Mouse (Mus musculus): ENCODE data around the gene 4933406M09Rik. TPM values are rescaled to one million over a fixed set of nuclear protein-coding genes. Genes with fewer than 3 reads are reported as not detected.

4933406M09Rik gene
- polyA plus RNA-seq (2012; rRNA removed) = 0.06 TPM in 1 of 2 replicates, not detected in the other

DNA sequence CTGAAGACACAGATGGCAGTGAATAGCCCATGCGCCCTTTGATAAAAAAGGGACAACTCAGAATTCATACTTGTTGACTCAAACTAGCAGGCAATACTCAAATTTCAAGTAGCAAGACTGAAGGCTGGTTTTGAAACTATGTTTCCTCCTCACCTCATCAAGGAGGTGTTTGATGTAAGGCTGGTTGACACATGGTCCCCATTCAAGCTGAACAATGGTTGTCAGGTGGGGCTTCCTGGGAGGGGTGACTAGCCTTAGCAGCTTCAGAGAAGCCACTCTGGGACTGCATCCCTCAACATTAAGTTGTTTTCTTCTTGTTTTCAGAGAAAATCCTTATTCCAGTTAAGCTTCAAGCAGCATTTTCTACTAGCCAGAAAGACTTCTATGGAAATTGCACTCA is at the start of gene 4933406M09Rik:
TSS of gene 4933406M09Rik (plus strand) at position 275 of the 400 bp plus-strand sequence.
- no peak for DNase-seq
- H3K27me3 ChIP-seq (replicated peaks; ENCODE audit: control insufficient read depth, insufficient read depth, low read length) = no peaks in the 10 kb centered on the region
- no peak for TF ChIP-seq CTCF (conservative IDR thresholded peaks at IDR 0.05; ENCODE audit: insufficient read depth, insufficient read length, low read depth, low read length)
- TF ChIP-seq POLR2A (IDR thresholded peaks at IDR 0.05; ENCODE audit: low read depth, low read length) = no peak
- H3K36me3 ChIP-seq (ENCODE audit: control insufficient read depth, insufficient read depth, low read length) = no peaks in the 10 kb centered on the region
- 97% methylated on average over 1 of the region's 1 CpGs for WGBS
- H3K27ac ChIP-seq (ENCODE audit: insufficient read depth, low read depth, low read length) = no peak within 1 kb of the TSS
- no peak within 1 kb of the TSS for H3K4me3 ChIP-seq (ENCODE audit: insufficient read depth, low read depth, low read length)
- H3K4me1 ChIP-seq (ENCODE audit: control insufficient read depth, insufficient read depth, low read length) = no peaks in the 10 kb centered on the region

DNA sequence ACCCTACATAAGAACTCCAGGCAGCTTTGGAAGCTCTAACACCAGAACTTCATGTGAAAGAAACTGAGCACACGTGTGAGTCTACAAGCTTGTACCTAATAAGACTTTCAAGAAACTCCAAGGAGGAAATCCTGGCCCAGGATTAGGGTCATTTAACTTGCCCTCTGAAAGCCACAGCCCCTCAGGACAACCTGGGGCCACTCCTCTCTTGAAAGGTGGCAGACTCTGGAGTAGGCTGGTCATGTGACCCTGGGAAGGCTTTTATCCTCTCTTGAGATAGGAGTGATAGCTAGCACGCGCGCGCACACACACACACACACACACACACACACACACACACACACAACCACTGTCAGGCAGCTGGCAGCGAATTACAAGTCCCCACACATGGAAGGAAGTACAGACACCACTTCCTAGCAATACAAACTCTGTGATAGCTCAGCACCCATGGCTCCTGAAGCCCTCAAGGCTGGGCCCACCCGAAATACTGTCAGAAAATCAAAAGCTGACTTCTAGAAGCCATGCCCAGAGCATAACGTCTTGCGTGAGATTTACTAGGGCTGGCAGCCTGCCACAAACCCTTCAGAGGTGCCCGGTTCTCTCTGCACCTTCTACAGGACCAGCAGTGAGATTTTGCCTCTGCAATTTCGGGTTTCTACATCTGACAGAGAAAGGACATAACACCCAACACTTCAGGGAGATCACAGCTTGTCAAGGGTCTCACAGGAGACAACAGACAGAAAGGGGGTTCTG is 48.6 kb upstream of the 4933406M09Rik start:
- H3K36me3 ChIP-seq (ENCODE audit: control insufficient read depth, insufficient read depth, low read length) = no peaks in the 10 kb centered on the region
- TF ChIP-seq CTCF (conservative IDR thresholded peaks at IDR 0.05; ENCODE audit: insufficient read depth, insufficient read length, low read depth, low read length) (no peak), POLR2A (IDR thresholded peaks at IDR 0.05; ENCODE audit: low read depth, low read length) (no peak)
- H3K4me3 ChIP-seq (ENCODE audit: insufficient read depth, low read depth, low read length) = no peak overlapping the region
- no peaks in the 10 kb centered on the region for H3K27me3 ChIP-seq (replicated peaks; ENCODE audit: control insufficient read depth, insufficient read depth, low read length)
- 62% methylated on average over 11 of the region's 11 CpGs for WGBS
- no peaks in the 10 kb centered on the region for H3K4me1 ChIP-seq (ENCODE audit: control insufficient read depth, insufficient read depth, low read length)
- no peak overlapping the region for H3K27ac ChIP-seq (ENCODE audit: insufficient read depth, low read depth, low read length)
- no peak for DNase-seq

DNA sequence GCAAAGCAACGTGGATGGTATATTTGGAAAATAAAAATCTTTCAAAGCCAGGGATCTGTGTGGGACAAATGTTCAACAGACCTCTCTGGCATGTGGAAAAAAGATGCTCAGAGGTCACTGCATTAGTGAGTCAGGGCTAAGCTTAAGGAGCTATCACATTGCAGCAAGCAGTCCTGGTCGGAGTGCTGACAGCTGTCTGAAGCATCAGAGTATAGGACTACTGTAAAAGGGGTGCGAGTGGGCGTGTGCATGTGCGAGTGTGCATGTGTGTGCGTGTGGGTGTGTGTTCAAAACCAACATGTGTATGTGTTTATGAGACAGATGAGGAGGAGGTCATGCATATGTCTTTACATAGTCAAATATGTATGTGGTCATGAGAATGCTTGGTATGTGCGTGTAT is 46.6 kb upstream of the 4933406M09Rik start:
- no peak for DNase-seq
- WGBS = 91% methylated on average over 7 of the region's 7 CpGs
- no peak for TF ChIP-seq POLR2A (IDR thresholded peaks at IDR 0.05; ENCODE audit: low read depth, low read length)
- no peak for TF ChIP-seq CTCF (conservative IDR thresholded peaks at IDR 0.05; ENCODE audit: insufficient read depth, insufficient read length, low read depth, low read length)
- Histone ChIP-seq H3K4me3 (ENCODE audit: insufficient read depth, low read depth, low read length) (no peak overlapping the region), H3K27me3 (replicated peaks; ENCODE audit: control insufficient read depth, insufficient read depth, low read length) (no peaks in the 10 kb centered on the region), H3K36me3 (ENCODE audit: control insufficient read depth, insufficient read depth, low read length) (no peaks in the 10 kb centered on the region), H3K4me1 (ENCODE audit: control insufficient read depth, insufficient read depth, low read length) (no peaks in the 10 kb centered on the region), H3K27ac (ENCODE audit: insufficient read depth, low read depth, low read length) (no peak overlapping the region)

DNA sequence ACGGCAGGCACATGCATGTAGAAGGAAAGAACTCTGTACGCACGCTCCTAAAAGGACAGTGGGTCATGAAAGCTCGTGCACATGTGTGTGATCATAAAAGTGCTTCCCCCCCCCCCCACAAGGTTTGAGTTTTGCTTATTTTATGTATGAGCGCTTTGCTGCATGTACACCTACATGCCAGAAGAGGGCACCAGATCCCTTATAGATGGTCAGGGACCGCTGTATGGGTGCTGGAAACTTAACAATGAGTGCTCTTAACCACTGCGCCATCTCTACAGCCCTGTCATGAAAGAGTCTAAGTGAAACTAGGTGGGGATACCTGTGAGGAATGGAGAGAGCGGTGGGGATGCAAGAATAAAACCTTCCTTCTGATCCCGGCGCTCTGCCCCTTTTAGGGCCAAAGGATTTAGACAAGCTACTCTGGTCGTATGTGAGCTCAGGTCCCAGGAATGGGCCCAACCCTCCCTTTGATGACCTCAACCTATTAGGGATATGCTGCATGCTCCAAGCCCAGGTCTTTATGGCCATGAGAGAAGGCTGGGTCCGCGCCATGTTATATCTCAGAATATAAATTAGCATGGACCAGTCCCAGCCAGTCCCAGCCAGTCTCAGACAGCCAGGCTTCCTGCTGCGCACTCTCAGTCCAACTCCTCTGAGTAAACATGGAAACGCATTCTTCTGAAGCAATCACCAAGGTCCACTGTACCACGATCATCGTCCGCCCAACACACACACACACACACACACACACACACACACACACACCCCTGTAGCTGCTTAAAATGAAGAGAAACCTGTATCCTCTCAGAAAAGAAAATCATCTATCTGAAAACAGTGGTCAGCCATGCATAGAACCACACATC is 45.8 kb upstream of the 4933406M09Rik start:
- H3K27me3 ChIP-seq (replicated peaks; ENCODE audit: control insufficient read depth, insufficient read depth, low read length) = no peaks in the 10 kb centered on the region
- 0 out of 2 replicates have a peak, but pooled peaks cover 2% of the 10 kb centered on the region for H3K4me1 ChIP-seq (ENCODE audit: control insufficient read depth, insufficient read depth, low read length)
- no peak for DNase-seq
- H3K36me3 ChIP-seq (ENCODE audit: control insufficient read depth, insufficient read depth, low read length) = no peaks in the 10 kb centered on the region
- no peak overlapping the region for H3K4me3 ChIP-seq (ENCODE audit: insufficient read depth, low read depth, low read length)
- 0 out of 2 replicates have a peak, but pooled peaks have one; percentile 20 for TF ChIP-seq CTCF (conservative IDR thresholded peaks at IDR 0.05; ENCODE audit: insufficient read depth, insufficient read length, low read depth, low read length)
- TF ChIP-seq POLR2A (IDR thresholded peaks at IDR 0.05; ENCODE audit: low read depth, low read length) = no peak
- 86% methylated on average over 18 of the region's 18 CpGs for WGBS
- no peak overlapping the region for H3K27ac ChIP-seq (ENCODE audit: insufficient read depth, low read depth, low read length)

DNA sequence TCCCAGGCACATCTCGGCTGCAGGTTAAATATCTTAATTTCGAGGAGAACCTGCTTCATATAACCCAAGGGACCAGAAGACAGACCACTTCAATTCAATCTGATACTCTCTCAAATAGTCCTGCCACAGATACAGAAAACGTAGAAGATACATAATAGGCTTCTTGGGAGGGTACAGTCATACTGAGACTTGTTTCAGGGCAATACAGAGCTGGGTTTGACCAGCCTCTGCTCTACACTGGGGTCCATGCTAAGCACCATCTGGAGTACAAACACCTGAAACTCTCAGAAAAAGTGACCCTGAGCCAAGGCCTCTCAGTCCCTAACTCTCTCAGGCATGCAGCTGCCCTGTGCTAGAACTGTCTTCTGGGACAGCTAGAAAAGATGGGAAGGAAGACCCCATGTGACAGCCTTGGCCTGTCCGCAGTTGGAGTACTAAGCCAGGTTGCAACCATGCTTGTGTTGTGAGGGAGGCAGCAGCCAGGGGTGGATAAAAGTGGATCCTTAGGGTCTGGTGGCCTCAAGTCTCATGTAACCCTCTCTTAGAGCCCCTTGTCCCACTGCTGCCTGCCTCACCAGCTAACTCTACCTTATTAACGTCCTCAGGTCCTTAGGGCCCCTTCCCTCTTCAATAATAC is 44.0 kb upstream of the 4933406M09Rik start:
- DNase-seq = no peak
- Histone ChIP-seq H3K36me3 (ENCODE audit: control insufficient read depth, insufficient read depth, low read length) (peaks cover 3% of the 10 kb centered on the region; the same call in 1 of the 2 replicates), H3K4me3 (ENCODE audit: insufficient read depth, low read depth, low read length) (no peak overlapping the region), H3K27me3 (replicated peaks; ENCODE audit: control insufficient read depth, insufficient read depth, low read length) (no peaks in the 10 kb centered on the region), H3K27ac (ENCODE audit: insufficient read depth, low read depth, low read length) (no peak overlapping the region), H3K4me1 (ENCODE audit: control insufficient read depth, insufficient read depth, low read length) (0 out of 2 replicates have a peak, but pooled peaks cover 2% of the 10 kb centered on the region)
- 86% methylated on average over 5 of the region's 5 CpGs for WGBS
- TF ChIP-seq POLR2A (IDR thresholded peaks at IDR 0.05; ENCODE audit: low read depth, low read length) = no peak
- TF ChIP-seq CTCF (conservative IDR thresholded peaks at IDR 0.05; ENCODE audit: insufficient read depth, insufficient read length, low read depth, low read length) = no peak

DNA sequence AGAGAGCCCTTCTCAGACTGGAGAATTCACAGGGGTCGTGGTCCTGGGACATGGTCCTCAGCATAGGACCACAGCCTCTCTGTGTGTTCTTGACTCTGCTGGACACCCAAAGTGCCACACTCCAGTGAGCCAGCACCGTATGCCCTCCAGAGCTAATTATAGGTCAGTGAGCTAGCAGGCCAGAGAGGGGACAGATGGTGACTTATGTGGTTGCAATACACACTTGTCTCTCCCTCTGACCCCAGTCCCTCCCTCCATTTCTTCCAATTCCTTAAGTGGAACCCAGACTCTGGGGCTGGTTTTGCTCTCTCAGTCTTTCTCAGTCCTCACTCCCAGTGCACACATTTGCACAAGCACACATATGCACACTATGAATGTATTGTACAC is 43.5 kb upstream of the 4933406M09Rik start:
- 54% methylated on average over 2 of the region's 2 CpGs for WGBS
- H3K4me3 ChIP-seq (ENCODE audit: insufficient read depth, low read depth, low read length) = no peak overlapping the region
- H3K27me3 ChIP-seq (replicated peaks; ENCODE audit: control insufficient read depth, insufficient read depth, low read length) = no peaks in the 10 kb centered on the region
- 0 out of 2 replicates have a peak, but pooled peaks cover 2% of the 10 kb centered on the region for H3K4me1 ChIP-seq (ENCODE audit: control insufficient read depth, insufficient read depth, low read length)
- peaks cover 5% of the 10 kb centered on the region for H3K36me3 ChIP-seq (ENCODE audit: control insufficient read depth, insufficient read depth, low read length)
- DNase-seq = no peak
- no peak for TF ChIP-seq CTCF (conservative IDR thresholded peaks at IDR 0.05; ENCODE audit: insufficient read depth, insufficient read length, low read depth, low read length)
- TF ChIP-seq POLR2A (IDR thresholded peaks at IDR 0.05; ENCODE audit: low read depth, low read length) = no peak
- H3K27ac ChIP-seq (ENCODE audit: insufficient read depth, low read depth, low read length) = no peak overlapping the region

Data from kidney, adult 2 months (tissue).